Mouse (Mus musculus): ENCODE results near the gene Ddc. TPM values are rescaled to one million over a fixed set of nuclear protein-coding genes. Genes with fewer than 3 reads are reported as not detected.

Gene Ddc
- polyA plus RNA-seq, 1 experiment from 2014 or later: 20.7 TPM

DNA sequence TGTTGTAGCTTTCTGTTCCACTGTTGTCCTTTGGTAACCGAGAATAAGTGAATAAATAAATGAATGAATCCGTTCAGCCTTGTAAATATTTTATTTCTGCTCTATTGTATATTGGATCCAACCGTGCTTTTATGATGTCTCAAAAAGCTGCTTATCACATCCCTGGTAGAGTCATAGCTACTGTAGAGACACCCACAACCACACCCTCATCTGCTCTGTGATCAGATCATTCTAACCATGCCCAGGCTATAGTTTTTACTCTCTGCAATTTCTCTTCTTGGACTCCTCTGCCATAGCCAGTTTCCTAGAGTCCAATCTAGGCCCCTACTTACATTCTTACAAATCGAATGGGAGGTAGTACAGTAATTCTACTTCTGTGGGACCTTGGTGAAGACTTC, 12.7 kb downstream of the Ddc start:
- Histone ChIP-seq H3K36me3 (no peaks in the 10 kb centered on the region), H3K27me3 (no peaks in the 10 kb centered on the region), H3K4me2 (replicated peaks) (no peak overlapping the region), H3K9me3 (replicated peaks) (no peaks in the 10 kb centered on the region), H3K9ac (no peak overlapping the region), H3K4me1 (peaks cover 15% of the 10 kb centered on the region), H3K27ac (replicated peaks) (peak overlapping the region; percentile 29; the same call in 1 of the 2 replicates), H3K4me3 (replicated peaks) (no peak overlapping the region)
- 72% methylated on average over 4 of the region's 4 CpGs for WGBS
- no peak for ATAC-seq (ENCODE audit: insufficient number of reproducible peaks, low FRiP score, low TSS enrichment, low read depth)

- Histone ChIP-seq H3K36me3 (no peaks in the 10 kb centered on the region), H3K4me1 (peaks cover 19% of the 10 kb centered on the region), H3K27me3 (no peaks in the 10 kb centered on the region), H3K4me2 (replicated peaks) (no peak overlapping the region), H3K9me3 (replicated peaks) (no peaks in the 10 kb centered on the region), H3K4me3 (replicated peaks) (no peak overlapping the region), H3K9ac (no peak overlapping the region), H3K27ac (replicated peaks) (peak overlapping the region; percentile 29; the same call in 1 of the 2 replicates)
- 32% methylated on average over 11 of the region's 11 CpGs for WGBS
- ATAC-seq (ENCODE audit: insufficient number of reproducible peaks, low FRiP score, low TSS enrichment, low read depth): no peak
Measured at GRCm38 (mm10) chr11:11884533-11885245, 13.3 kb downstream of the Ddc start.

GRCm38 (mm10) chr11:11881783-11882155, 16.2 kb downstream of the Ddc start:
- H3K9me3 ChIP-seq (replicated peaks): no peaks in the 10 kb centered on the region
- H3K27ac ChIP-seq (replicated peaks): peak overlapping the region; percentile 98; the same call in 1 of the 2 replicates
- no peak overlapping the region for H3K4me3 ChIP-seq (replicated peaks)
- no peak for ATAC-seq (ENCODE audit: insufficient number of reproducible peaks, low FRiP score, low TSS enrichment, low read depth)
- H3K9ac ChIP-seq: no peak overlapping the region
- no peaks in the 10 kb centered on the region for H3K27me3 ChIP-seq
- no peak overlapping the region for H3K4me2 ChIP-seq (replicated peaks)
- 44% methylated on average over 1 of the region's 1 CpGs for WGBS
- no peaks in the 10 kb centered on the region for H3K36me3 ChIP-seq
- peaks cover 41% of the 10 kb centered on the region for H3K4me1 ChIP-seq

GRCm38 (mm10) chr11:11881026-11881782, 16.7 kb downstream of the Ddc start:
- no peak for ATAC-seq (ENCODE audit: insufficient number of reproducible peaks, low FRiP score, low TSS enrichment, low read depth)
- peak overlapping the region; percentile 98 for H3K27ac ChIP-seq (replicated peaks)
- 58% methylated on average over 13 of the region's 13 CpGs for WGBS
- H3K4me1 ChIP-seq: peaks cover 39% of the 10 kb centered on the region
- no peak overlapping the region for H3K4me3 ChIP-seq (replicated peaks)
- H3K4me2 ChIP-seq (replicated peaks): no peak overlapping the region
- H3K27me3 ChIP-seq: no peaks in the 10 kb centered on the region
- H3K36me3 ChIP-seq: no peaks in the 10 kb centered on the region
- no peak overlapping the region for H3K9ac ChIP-seq
- H3K9me3 ChIP-seq (replicated peaks): no peaks in the 10 kb centered on the region

GRCm38 (mm10) chr11:11880351-11880750, 17.6 kb downstream of the Ddc start:
- Histone ChIP-seq H3K4me3 (replicated peaks) (no peak overlapping the region), H3K27ac (replicated peaks) (peak overlapping the region; percentile 98), H3K4me2 (replicated peaks) (no peak overlapping the region), H3K4me1 (peaks cover 39% of the 10 kb centered on the region), H3K27me3 (no peaks in the 10 kb centered on the region), H3K9me3 (replicated peaks) (no peaks in the 10 kb centered on the region), H3K9ac (no peak overlapping the region), H3K36me3 (no peaks in the 10 kb centered on the region)
- WGBS: 70% methylated on average over 7 of the region's 7 CpGs
- no peak for ATAC-seq (ENCODE audit: insufficient number of reproducible peaks, low FRiP score, low TSS enrichment, low read depth)

DNA sequence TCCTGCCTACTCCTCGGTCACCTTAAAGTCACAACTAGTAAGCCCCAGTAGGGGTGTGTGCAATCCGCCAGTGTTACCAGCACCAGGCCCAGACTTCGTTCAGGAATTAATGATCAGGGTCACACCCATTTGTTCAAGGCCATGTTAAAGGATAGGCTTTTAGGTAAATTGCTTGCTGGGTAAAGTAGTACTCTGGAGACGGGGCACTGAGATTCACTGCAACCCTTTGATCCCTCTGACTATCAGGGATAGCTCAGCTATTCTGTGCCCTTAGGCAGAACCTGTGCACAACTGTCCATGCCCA, 18.3 kb downstream of the Ddc start:
- 41% methylated on average over 4 of the region's 4 CpGs for WGBS
- Histone ChIP-seq H3K4me1 (peaks cover 41% of the 10 kb centered on the region), H3K4me3 (replicated peaks) (no peak overlapping the region), H3K9me3 (replicated peaks) (no peaks in the 10 kb centered on the region), H3K4me2 (replicated peaks) (no peak overlapping the region), H3K27me3 (no peaks in the 10 kb centered on the region), H3K9ac (no peak overlapping the region), H3K27ac (replicated peaks) (peak overlapping the region; percentile 98), H3K36me3 (no peaks in the 10 kb centered on the region)
- no peak for ATAC-seq (ENCODE audit: insufficient number of reproducible peaks, low FRiP score, low TSS enrichment, low read depth)

DNA sequence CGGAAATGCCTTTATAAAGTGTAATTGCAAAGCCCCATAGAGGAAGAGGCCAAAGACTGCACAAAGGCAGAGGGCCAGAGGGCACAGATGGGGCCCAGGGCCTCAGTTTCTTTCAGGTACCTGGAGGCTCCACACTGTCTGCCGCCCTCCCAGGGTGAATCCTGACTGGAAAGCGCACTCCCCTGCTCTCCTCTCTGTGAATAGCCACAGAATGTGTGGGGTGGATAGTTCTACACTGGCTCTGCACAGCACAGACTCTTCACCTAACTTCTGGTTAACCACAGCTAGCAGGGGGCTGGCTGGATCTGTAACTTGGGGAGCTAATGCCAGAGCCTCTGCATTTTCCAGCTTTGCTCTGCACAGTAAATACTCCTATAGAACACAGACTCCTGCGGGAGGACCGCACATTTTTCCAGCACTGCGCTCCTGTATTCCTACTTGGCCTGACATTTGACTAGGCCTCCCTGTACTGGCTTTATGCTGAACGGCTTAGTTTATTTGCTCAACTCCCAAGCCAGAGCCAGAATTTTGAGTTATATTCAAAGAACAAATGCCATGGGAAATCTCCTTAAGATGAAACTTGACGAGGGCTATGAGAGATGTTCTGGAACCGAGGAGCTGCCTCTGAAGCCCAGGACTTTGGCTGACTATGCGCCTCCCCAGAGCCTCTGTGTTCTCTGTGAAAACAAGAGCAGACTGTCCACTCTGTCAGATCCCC, 18.8 kb downstream of the Ddc start:
- Histone ChIP-seq H3K4me1 (peaks cover 39% of the 10 kb centered on the region), H3K9ac (no peak overlapping the region), H3K9me3 (replicated peaks) (no peaks in the 10 kb centered on the region), H3K4me3 (replicated peaks) (no peak overlapping the region), H3K27me3 (no peaks in the 10 kb centered on the region), H3K27ac (replicated peaks) (peak overlapping the region; percentile 98), H3K4me2 (replicated peaks) (no peak overlapping the region), H3K36me3 (no peaks in the 10 kb centered on the region)
- WGBS: 23% methylated on average over 10 of the region's 10 CpGs
- ATAC-seq (ENCODE audit: insufficient number of reproducible peaks, low FRiP score, low TSS enrichment, low read depth): peak; percentile 83

GRCm38 (mm10) chr11:11878278-11878980, 19.5 kb downstream of the Ddc start:
- peak overlapping the region; percentile 98 for H3K27ac ChIP-seq (replicated peaks)
- H3K27me3 ChIP-seq: no peaks in the 10 kb centered on the region
- H3K4me3 ChIP-seq (replicated peaks): no peak overlapping the region
- whole genome bisulfite sequencing: 2% methylated on average over 6 of the region's 11 CpGs
- no peaks in the 10 kb centered on the region for H3K9me3 ChIP-seq (replicated peaks)
- no peaks in the 10 kb centered on the region for H3K36me3 ChIP-seq
- H3K9ac ChIP-seq: no peak overlapping the region
- H3K4me1 ChIP-seq: peaks cover 46% of the 10 kb centered on the region
- no peak overlapping the region for H3K4me2 ChIP-seq (replicated peaks)
- peak; percentile 80 for ATAC-seq (ENCODE audit: insufficient number of reproducible peaks, low FRiP score, low TSS enrichment, low read depth)

- Histone ChIP-seq H3K27me3 (no peaks in the 10 kb centered on the region), H3K36me3 (no peaks in the 10 kb centered on the region), H3K9ac (no peak overlapping the region), H3K9me3 (replicated peaks) (no peaks in the 10 kb centered on the region), H3K4me2 (replicated peaks) (no peak overlapping the region), H3K27ac (replicated peaks) (peak overlapping the region; percentile 98), H3K4me3 (replicated peaks) (no peak overlapping the region), H3K4me1 (peaks cover 51% of the 10 kb centered on the region)
- ATAC-seq (ENCODE audit: insufficient number of reproducible peaks, low FRiP score, low TSS enrichment, low read depth): no peak
- WGBS: 12% methylated on average over 4 of the region's 4 CpGs
Measured at GRCm38 (mm10) chr11:11877891-11878277, 20.1 kb downstream of the Ddc start.

- H3K4me2 ChIP-seq (replicated peaks): no peak overlapping the region
- no peaks in the 10 kb centered on the region for H3K27me3 ChIP-seq
- ATAC-seq (ENCODE audit: insufficient number of reproducible peaks, low FRiP score, low TSS enrichment, low read depth): no peak
- 82% methylated on average over 3 of the region's 3 CpGs for WGBS
- H3K36me3 ChIP-seq: no peaks in the 10 kb centered on the region
- no peak overlapping the region for H3K4me3 ChIP-seq (replicated peaks)
- H3K4me1 ChIP-seq: peaks cover 57% of the 10 kb centered on the region
- H3K9me3 ChIP-seq (replicated peaks): no peaks in the 10 kb centered on the region
- H3K27ac ChIP-seq (replicated peaks): peak overlapping the region; percentile 36; the same call in 1 of the 2 replicates
- no peak overlapping the region for H3K9ac ChIP-seq
Measured at GRCm38 (mm10) chr11:11876366-11876765, 21.6 kb downstream of the Ddc start.

DNA sequence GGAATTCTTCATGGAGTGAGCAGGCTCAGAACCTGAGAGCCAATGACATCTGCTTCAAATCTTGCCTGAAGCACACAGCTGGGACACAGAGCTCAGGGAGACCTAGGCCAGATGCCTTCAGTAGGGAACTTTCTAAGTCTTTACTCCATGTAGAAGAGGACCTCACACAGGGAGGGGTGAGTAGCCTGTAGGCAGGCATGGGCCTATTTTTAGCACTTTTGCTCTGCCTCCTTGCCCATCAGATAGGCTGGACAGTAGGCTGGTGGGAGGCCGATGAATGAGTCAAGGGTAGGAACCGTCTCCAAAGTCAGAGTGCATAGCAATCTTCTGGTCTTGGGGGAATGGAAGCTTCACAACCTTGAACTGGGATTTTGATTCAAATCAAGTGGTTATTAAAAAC, 22.7 kb downstream of the Ddc start:
- Histone ChIP-seq H3K4me1 (peaks cover 55% of the 10 kb centered on the region), H3K36me3 (no peaks in the 10 kb centered on the region)

More for the DNA sequence above, 22.7 kb downstream of the Ddc start:
- no peak for ATAC-seq (ENCODE audit: insufficient number of reproducible peaks, low FRiP score, low TSS enrichment, low read depth)
- Histone ChIP-seq H3K27ac (replicated peaks) (peak overlapping the region; percentile 89; the same call in 1 of the 2 replicates), H3K9me3 (replicated peaks) (no peaks in the 10 kb centered on the region), H3K4me3 (replicated peaks) (no peak overlapping the region), H3K27me3 (no peaks in the 10 kb centered on the region), H3K9ac (no peak overlapping the region), H3K4me2 (replicated peaks) (no peak overlapping the region)
- WGBS: 79% methylated on average over 2 of the region's 2 CpGs

All from embryonic facial prominence, embryonic 15.5 days (tissue).